In the genomic region with DNA sequence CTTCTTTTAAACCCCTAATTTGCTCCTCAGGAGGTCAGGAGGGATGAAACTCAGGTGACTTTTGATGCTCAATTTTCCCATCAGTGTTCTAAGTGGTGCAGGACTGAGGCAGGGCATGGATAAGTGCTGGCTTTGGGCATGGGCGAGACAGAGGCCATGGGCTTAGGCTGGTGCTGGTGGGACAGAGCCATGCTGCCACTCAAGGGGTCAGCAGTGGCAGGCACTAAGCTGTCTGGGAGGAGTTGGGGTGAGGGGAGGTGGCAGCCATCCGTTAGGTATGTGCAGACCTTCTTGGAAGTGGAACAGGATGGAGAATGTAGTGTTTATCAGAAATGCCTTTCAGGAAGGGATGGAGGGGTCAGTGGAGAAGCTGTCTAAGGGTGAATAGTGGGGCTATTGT, we compare ENCODE assay signal across 20 mouse cellular contexts.
"Had no signal": no experiment of that assay in that cellular context is flagged by ENCODE, and none has a peak within 500 bp of the region (broad histone marks: within the 10 kb centered on the region; RNA-seq: fewer than 3 reads in every experiment).

No protein-coding gene starts in this region.

- H3K4me1 ChIP-seq: liver, embryonic 12.5 days; midbrain, embryonic 10.5 days; midbrain, embryonic 13.5 days; midbrain, embryonic 15.5 days; neural tube, embryonic 13.5 days; neural tube, embryonic 15.5 days had no signal

- H3K4me2 ChIP-seq: liver, embryonic 12.5 days; lung, embryonic 14.5 days; midbrain, embryonic 13.5 days; midbrain, embryonic 15.5 days; neural tube, embryonic 13.5 days; neural tube, embryonic 15.5 days had no signal

- ATAC-seq: liver, embryonic 12.5 days; midbrain, embryonic 13.5 days had no signal

- H3K36me3 ChIP-seq: liver, embryonic 12.5 days; midbrain, embryonic 10.5 days; midbrain, embryonic 13.5 days; midbrain, embryonic 15.5 days; neural tube, embryonic 13.5 days; neural tube, embryonic 15.5 days had no signal

- H3K27ac ChIP-seq: liver, embryonic 12.5 days; liver, embryonic 14.5 days; midbrain, embryonic 10.5 days; midbrain, embryonic 13.5 days; midbrain, embryonic 15.5 days; neural tube, embryonic 13.5 days; neural tube, embryonic 15.5 days had no signal

- H3K9me3 ChIP-seq: liver, embryonic 12.5 days; midbrain, embryonic 10.5 days; midbrain, embryonic 13.5 days; midbrain, embryonic 15.5 days; neural tube, embryonic 13.5 days; neural tube, embryonic 15.5 days had no signal

- H3K9ac ChIP-seq: liver, embryonic 12.5 days; liver, embryonic 14.5 days; lung, embryonic 14.5 days; midbrain, embryonic 13.5 days; midbrain, embryonic 15.5 days; neural tube, embryonic 13.5 days; neural tube, embryonic 15.5 days had no signal

- H3K27me3 ChIP-seq: liver, embryonic 12.5 days; midbrain, embryonic 13.5 days; midbrain, embryonic 15.5 days; neural tube, embryonic 13.5 days; neural tube, embryonic 15.5 days had no signal

- H3K4me3 ChIP-seq: liver, embryonic 12.5 days; midbrain, embryonic 10.5 days; midbrain, embryonic 13.5 days; midbrain, embryonic 15.5 days; myocyte; neural tube, embryonic 13.5 days; neural tube, embryonic 15.5 days had no signal

- DNase-seq: lung, adult 18-20 months; lung, embryonic 14.5 days; lung, postnatal 10 days; lung, postnatal 4 days; retina, postnatal 1 day; right cerebral cortex, adult 18-20 months; right cerebral cortex, postnatal 25 days; right cerebral cortex, postnatal 4 days; spleen, adult 18-20 months; thymus, adult 18-20 months; thymus, postnatal 14 days; thymus, postnatal 36 days had no signal
